Mouse (Mus musculus) CD8-positive naive resting alpha-beta T cell, adult 2 months (primary cell): ENCODE data around the gene F12.
A peak's percentile ranks its signal among the peaks of the same experiment; 100 is the strongest.
"Not testable (repeated sequence)": the region's sequence is repeated elsewhere in the genome, so short reads cannot be mapped to it uniquely, and the experiment has no call there.

Experiments
- DNase-seq, 2 experiments: peaks; one replicate each; pipeline ENCODE4 v3.0.0; 2022; ENCODE audit warnings: low read depth in 2 of 2, low spot score in 2 of 2

The F12 gene

DNA sequence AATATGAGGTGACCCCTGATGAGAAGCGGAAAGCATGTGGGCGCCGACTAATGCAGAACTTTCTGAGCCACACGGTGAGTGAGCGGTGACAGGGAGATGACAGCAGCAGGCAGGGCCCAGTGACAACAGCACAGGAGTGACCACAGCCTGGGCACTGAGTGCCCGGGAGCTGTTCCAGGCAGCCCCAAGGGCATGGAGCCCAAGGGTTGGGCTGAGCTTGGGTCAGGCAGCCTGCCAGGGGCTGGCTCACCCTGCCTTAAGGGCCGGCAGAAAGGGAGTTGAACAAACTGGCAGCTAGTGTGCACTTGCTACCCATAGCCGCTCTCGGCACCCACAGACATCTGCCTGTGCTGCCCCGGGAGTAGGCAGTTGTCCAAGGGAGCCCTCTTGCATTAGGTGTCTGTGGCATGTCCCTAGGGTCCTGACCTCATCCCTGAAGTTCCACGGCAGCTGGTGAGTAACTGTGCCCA is 24.0 kb upstream of the F12 start:
- DNase-seq = no peak

DNA sequence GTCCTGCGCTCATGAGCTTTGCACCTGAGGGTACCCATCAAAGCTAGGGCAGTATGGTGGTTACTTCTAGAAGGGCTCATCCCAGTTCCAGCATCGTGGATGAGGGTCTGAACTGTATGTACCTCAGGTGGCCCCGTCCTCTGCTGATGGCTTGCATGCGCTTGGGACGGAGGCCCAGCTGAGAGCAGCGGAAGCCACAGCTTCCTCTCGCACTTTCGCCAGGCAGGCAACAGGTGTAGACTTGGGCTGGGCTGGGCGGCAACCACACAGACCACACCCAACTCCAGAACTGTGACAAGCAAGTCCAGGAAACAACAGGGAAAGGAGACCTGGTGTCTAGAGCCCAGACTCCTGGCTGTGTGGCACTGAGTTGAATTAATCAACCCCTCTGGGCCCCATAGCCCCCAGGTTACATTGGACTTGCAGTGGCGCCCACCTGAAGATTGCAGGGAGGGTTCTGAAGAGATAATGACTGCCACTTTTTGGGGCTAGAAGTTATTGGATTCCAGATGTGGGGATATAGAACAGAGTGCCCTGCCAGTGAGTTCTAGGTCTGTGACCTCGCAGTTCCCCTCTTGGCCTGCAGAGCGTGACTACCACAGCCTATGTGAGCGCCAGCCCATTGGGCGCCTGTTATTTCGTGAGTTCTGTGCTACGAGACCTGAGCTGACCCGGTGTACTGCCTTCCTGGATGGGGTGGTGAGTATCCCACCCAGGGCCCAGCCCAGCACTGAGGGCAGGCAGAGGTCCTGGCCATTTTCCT is 23.3 kb upstream of the F12 start:
- no peak for DNase-seq

DNA sequence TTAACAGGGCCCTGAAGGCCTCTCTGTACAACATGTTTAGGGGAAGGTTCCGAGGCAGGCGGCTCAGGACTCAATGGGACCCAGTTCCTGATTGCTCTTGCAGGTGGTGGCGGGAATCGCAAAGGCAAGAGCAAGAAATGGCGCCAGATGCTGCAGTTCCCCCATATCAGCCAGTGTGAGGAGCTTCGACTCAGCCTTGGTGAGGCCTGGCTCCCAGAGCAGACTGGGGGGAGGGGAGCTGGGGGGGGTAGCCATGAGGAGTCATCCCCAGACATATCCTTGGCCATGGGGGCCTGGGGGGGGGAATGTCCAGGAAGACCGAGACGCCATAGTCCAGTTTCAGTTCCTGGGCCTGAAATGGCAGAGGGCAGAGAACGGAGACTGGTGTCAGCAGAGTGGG is 22.6 kb upstream of the F12 start:
- no peak for DNase-seq

DNA sequence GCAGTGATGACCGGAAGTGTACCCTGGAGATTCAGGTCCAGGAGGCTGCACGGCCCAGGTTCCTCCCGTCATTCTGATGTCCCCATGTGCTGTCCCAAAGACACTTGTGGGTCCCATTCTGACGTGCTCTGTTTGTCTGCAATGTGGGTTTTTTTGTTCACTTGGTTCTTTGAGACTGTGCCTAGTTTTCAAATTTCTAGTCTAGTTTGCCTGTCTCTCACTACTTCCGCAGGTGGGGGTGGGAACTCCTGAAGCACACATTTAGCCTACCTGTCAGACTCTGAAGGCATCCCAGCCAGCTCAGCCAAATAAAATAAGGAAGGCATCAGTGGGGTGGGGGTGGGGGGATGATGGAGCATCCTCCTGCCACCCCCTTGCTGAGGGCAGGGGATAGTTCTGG is 21.5 kb upstream of the F12 start:
- DNase-seq = no peak

- DNase-seq = no peak
Observed at GRCm38 (mm10) chr13:55447543-55447943, 20.9 kb upstream of the F12 start.

DNA sequence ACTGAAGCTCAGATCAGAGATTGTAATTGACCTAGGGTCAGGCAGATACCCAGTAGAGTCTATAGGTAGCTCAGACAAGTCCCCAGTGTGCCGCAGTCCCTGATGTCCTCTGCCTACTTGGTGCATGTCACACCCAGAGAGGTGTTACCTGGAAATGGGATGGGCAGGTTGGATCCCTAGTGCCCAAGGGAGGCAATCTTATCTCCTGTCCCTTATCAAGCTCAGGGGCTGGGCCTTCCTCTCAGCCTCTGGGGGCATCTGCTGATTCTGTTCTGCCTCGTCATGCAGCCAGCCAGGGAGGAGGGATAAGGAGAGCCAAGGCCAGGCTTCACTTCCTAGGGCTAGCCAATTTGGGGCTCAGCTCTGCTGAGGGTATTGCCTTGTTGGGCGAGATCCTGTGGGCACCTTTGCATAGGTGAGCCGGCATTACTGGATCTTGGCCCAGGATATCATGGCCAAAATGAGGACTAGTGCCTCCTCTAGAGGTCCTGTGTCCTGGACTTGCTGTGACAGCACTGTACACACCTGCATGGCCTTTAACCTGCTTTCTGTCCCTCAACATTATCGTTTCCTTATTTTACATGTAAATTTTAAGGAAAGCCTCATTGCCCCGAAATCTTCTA is 20.0 kb upstream of the F12 start:
- DNase-seq = no peak

- no peak for DNase-seq
Observed at GRCm38 (mm10) chr13:55445361-55446091, 18.9 kb upstream of the F12 start.

DNA sequence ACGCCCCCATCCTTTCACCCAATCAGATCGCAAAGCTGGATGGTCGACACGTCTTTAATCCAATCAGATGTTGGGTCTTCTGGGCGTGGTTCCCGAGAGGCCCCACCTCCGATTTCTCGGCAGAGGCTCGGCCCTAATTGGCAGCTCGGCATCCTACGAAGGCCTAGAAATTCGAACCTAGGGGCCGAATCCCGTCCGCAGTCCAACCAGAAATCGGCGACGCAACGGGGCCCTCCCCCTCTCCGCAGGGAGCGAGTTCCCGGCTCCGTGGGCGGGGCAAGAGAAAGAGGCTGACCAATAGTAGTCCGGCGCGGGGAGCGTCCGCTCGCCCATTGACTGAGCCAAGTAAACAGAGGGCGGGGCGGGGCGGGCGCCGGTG is 18.3 kb upstream of the F12 start, which contains the start of gene Grk6:
TSS of gene Grk6 (plus strand) at position 136 of the 379 bp plus-strand sequence.
- peak; percentile 99 for DNase-seq

GRCm38 (mm10) chr13:55444286-55444936 is 17.8 kb upstream of the F12 start:
- DNase-seq = peak in 1 of 2 experiments; percentile 73

DNA sequence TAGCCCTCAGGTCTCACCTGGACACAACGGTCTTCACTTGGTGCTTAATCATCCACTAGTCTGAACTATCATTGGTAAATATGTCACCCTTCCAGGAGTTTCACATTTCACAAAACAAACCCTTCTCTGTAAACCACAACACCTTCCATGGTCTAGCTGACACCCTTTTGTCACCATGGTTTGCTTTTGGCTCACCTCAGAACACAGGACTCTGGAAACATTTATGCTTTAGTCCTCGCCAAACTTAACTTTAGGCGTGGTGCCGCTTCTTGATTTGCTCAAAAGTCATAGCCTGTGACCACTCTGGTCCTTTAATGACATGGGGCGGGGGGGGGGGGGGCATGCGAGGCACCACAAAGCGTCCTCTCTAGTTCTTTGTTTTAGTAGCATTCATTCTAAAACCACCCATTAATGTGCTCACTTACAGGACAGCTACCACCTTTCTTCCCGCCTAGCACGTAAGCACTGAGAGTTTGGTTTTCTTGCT is 17.2 kb upstream of the F12 start:
- peak in 1 of 2 experiments; percentile 79 for DNase-seq

DNA sequence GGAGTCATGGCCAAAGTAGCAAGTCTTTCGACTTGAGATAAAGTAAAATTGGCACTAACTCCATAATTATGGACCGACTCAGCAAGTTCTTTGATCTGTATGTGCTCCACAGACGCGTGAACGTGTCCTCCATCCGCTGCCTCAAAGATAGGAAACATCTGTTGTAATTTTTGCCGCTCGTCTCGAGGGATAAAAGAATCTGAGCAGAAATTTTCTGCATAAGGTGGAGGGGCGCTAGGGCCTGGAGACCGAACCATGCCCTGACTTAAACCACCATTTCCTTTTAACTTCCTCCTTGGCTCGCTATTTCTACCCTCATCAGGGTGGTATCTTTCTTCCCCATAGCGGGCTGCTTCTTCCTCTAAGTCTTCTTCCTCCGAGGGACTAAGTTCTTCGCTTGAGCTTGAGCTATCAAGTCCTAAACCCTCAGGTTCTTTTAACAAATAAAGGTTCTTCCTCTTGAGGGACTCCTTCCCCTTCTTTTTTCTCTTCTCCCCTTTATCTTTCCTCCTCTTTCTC is 10.6 kb upstream of the F12 start:
- DNase-seq = not testable (repeated sequence)

DNA sequence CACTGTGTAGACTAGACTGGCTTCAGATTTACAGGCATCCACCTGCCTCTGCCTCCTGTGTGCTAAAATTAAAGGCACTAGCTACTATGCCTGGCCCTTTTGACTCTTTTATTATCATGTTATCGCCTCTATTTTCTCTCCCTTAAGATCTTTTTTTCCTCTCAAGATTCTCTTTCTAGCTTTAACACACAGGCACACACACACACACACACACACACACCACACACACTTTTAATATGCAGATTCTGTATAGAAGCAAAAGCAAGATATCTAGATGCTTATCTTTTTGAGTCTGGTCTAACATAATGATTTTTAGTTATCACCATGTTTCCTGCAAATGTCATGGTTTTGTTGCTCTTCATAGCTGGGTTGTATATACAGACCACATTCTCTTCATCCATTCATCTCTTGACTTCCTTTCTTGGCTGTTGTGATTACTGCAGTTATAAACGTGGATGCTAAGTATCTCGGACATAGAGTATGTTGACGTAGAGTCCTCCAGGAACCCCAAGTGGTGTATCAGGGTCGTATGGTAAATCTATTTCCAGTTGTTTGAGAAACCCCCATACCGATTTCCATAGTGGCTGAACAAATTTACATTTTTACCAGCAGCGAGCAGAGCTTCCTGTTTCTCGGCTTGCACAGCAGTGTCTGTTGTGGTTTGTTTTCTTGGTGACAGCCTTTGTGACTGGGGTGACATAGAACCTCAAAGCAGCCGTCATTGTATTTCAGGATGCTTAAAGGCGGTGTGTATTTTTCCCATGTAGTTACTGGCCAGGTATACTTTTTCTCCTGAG is 5.5 kb upstream of the F12 start:
- DNase-seq = peak; percentile 65 to 75

GRCm38 (mm10) chr13:55430566-55430965 is 4.0 kb upstream of the F12 start:
- DNase-seq = no peak

GRCm38 (mm10) chr13:55429226-55429888 is 2.8 kb upstream of the F12 start:
- no peak for DNase-seq

GRCm38 (mm10) chr13:55420933-55421800 is 5.4 kb downstream of the F12 start:
- peak; percentile 83 to 86 for DNase-seq

GRCm38 (mm10) chr13:55420018-55420932 is 6.3 kb downstream of the F12 start:
- DNase-seq = no peak

- DNase-seq = no peak
Observed at GRCm38 (mm10) chr13:55419142-55419541, 7.5 kb downstream of the F12 start.

GRCm38 (mm10) chr13:55418004-55418403 is 8.6 kb downstream of the F12 start:
- peak; percentile 90 to 96 for DNase-seq
